ENCODE assay signal across 20 mouse cellular contexts in the genomic region with DNA sequence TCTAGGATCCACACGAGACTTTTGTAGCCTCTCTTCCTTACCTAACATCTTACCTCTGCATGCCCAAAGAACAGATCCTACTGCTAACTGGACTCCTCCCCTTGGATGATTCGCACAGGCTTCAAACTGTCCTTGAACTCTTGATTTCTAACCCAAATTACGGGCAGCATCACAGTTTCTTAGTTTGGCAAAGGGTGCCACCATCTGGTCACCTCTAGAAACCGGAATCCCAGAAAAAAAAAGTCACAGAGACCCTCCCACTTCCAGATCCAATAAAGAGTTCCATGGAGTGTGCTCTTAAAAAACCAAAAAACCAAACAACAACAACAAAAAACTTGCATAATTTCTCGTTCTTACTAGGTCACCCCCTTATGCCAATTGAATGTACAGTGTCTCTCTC.
DNase-seq lines count a peak whose midpoint lies in the region; TF ChIP-seq lines count a peak whose summit lies in the region.
"Had no signal": no experiment of that assay in that cellular context is flagged by ENCODE, and none has a peak within 500 bp of the region (broad histone marks: within the 10 kb centered on the region; RNA-seq: fewer than 3 reads in every experiment).

No protein-coding gene starts in this region.

- H3K4me3 ChIP-seq in layer of hippocampus, adult 2 months, result no peak overlapping the region
- H3K4me3 ChIP-seq: embryonic facial prominence, embryonic 12.5 days; erythroblast, embryonic 14.5 days; heart, embryonic 15.5 days; limb, embryonic 13.5 days; liver, embryonic 15.5 days; midbrain, embryonic 12.5 days; neural tube, embryonic 13.5 days had no signal

- peak; percentile 9 for DNase-seq in cerebellum, postnatal 10 days
- DNase-seq in cerebellum, postnatal 36 days, result no peak
- DNase-seq in layer of hippocampus, adult 2 months (ENCODE audit: low spot score in 2 of 2), result no peak
- DNase-seq in layer of hippocampus, adult 9-10 months (ENCODE audit: low spot score), result no peak
- DNase-seq in NIH3T3 (ENCODE audit: low read depth), result peak; percentile 48
- peak; percentile 33 for DNase-seq in embryo, embryonic 11 days
- DNase-seq in thymus, postnatal 14 days, result no peak
- no peak for DNase-seq in urinary bladder, postnatal 10 days (ENCODE audit: low spot score)
- DNase-seq: cerebellum, adult 9-10 months; gastrocnemius, postnatal 25 days; kidney, adult 8-10 months; lung, postnatal 10 days; thymus, postnatal 25 days had no signal

- TF ChIP-seq CTCF in layer of hippocampus, adult 2 months (conservative IDR thresholded peaks at IDR 0.05), result peak; percentile 48

- H3K27ac ChIP-seq in layer of hippocampus, adult 2 months, result no peak overlapping the region
- H3K27ac ChIP-seq: embryonic facial prominence, embryonic 12.5 days; heart, embryonic 15.5 days; limb, embryonic 13.5 days; liver, embryonic 15.5 days; midbrain, embryonic 12.5 days; neural tube, embryonic 13.5 days had no signal

Comparison
In these comparisons a context has a peak if more than half of its experiments do, and no peak if none do; other contexts are left out.
1. DNase-seq: peak in cerebellum, postnatal 10 days (2 of 2), NIH3T3 (single experiment) and embryo, embryonic 11 days (single experiment); none in cerebellum, postnatal 36 days (0 of 2), layer of hippocampus, adult 2 months (0 of 2), layer of hippocampus, adult 9-10 months (single experiment), thymus, postnatal 14 days (single experiment) and urinary bladder, postnatal 10 days (single experiment).